Mouse (Mus musculus): ENCODE measurements around the gene Sh2d3c. TPM values are rescaled to one million over a fixed set of nuclear protein-coding genes. Genes with fewer than 3 reads are reported as not detected.
A peak's percentile ranks its signal among the peaks of the same experiment; 100 is the strongest.

Sh2d3c gene
- polyA plus RNA-seq, 1 experiment from 2014 or later, result 41.8 TPM

DNA sequence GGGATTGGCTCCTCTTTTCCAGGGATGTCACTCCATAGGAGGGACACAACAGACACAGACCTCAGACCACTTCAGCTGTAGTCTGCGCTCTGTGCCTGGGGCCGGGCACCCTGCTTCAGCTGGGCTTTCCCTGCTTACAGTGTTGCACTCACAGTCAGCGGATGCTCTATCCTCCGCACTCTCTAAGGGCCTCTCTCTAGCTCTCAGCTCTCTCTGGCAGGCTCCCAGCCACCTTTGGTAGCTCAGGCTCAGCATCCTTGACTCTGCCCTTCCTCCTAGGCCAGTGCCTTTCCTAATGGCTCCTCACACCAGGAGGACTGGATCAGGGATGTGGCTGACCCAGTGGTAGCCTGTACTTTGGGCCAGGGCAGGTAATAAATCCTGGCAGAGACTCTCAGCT lies 11.1 kb downstream of the Sh2d3c start:
- Histone ChIP-seq H3K4me3 (no peak overlapping the region), H3K27ac (no peak overlapping the region), H3K4me2 (replicated peaks) (no peak overlapping the region), H3K27me3 (replicated peaks) (no peaks in the 10 kb centered on the region), H3K4me1 (peaks cover 19% of the 10 kb centered on the region; the same call in 1 of the 2 replicates), H3K9me3 (no peaks in the 10 kb centered on the region), H3K36me3 (no peaks in the 10 kb centered on the region), H3K9ac (no peak overlapping the region)
- ATAC-seq (ENCODE audit: low FRiP score, low read depth), result no peak
- WGBS, result 78% methylated on average over 4 of the region's 4 CpGs

DNA sequence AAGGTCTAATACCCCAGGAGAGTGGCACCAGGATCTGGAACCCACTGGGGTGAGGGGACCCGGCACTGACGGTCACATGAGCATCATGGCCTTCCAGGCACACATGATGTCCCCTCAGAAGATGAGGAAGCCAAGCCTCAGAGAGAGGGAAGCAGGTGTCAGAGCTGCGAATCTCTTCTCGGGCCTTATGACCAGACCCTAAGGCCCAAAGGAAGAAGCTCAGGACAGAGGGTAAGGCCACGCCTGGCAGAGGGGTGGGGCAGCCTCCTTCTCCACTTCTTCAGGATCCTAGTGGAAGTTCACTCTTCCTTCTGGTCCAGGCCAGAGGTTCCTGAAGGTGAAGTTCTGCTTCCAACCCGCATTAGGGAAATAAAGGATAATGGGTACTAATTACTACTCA lies 11.8 kb downstream of the Sh2d3c start:
- Histone ChIP-seq H3K4me2 (replicated peaks) (no peak overlapping the region), H3K4me3 (no peak overlapping the region), H3K9ac (no peak overlapping the region), H3K27me3 (replicated peaks) (no peaks in the 10 kb centered on the region), H3K9me3 (no peaks in the 10 kb centered on the region), H3K36me3 (no peaks in the 10 kb centered on the region), H3K27ac (no peak overlapping the region), H3K4me1 (peaks cover 15% of the 10 kb centered on the region; the same call in 1 of the 2 replicates)
- WGBS, result 78% methylated on average over 6 of the region's 6 CpGs
- no peak for ATAC-seq (ENCODE audit: low FRiP score, low read depth)

DNA sequence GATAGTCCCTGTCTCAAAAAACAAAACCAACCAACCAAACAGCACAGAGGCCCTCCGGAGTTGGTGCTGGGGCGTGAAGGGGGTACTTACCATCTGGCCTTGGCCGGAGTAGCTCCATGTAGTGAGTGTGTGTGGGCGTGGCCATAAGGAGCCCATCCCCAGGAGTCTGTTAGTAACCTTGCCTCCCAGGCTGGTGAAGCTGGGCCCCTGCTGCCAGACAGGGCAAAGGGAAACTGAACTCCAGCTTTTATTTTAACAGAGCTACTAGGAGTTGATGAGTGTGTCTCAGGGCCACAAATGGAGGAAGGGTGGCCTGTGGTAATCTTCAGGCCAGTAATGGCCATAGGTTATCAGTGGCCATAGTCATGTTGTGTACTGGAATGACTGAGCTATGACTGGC lies 13.6 kb downstream of the Sh2d3c start:
- no peak overlapping the region for H3K9ac ChIP-seq
- H3K27ac ChIP-seq, result no peak overlapping the region
- H3K9me3 ChIP-seq, result no peaks in the 10 kb centered on the region
- H3K4me2 ChIP-seq (replicated peaks), result no peak overlapping the region
- no peaks in the 10 kb centered on the region for H3K27me3 ChIP-seq (replicated peaks)
- peaks cover 15% of the 10 kb centered on the region; the same call in 1 of the 2 replicates for H3K4me1 ChIP-seq
- H3K4me3 ChIP-seq, result no peak overlapping the region
- 40% methylated on average over 4 of the region's 4 CpGs for WGBS
- no peaks in the 10 kb centered on the region for H3K36me3 ChIP-seq
- no peak for ATAC-seq (ENCODE audit: low FRiP score, low read depth)

DNA sequence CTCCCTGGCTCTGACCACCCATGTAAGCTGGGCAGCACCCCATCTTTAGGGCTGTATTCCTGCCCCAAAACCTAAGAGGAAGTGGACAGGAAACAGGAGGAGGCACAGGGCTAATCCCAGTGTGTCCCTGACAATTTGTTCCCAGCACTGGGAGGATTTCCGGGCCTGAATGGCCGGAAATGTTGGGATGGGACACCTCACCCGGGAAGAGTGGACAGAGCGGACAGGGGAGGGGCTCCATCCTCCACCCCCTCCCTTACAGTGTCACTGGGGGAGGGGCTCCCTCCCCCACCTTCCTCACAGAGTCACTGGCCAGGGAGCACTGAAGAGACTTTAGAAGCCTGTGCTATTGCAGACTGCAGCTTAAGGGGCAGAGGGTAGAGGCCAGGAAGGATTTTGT lies 14.1 kb downstream of the Sh2d3c start:
- WGBS, result 65% methylated on average over 4 of the region's 4 CpGs
- Histone ChIP-seq H3K27ac (no peak overlapping the region), H3K36me3 (no peaks in the 10 kb centered on the region), H3K9me3 (no peaks in the 10 kb centered on the region), H3K4me1 (peaks cover 15% of the 10 kb centered on the region; the same call in 1 of the 2 replicates), H3K4me2 (replicated peaks) (no peak overlapping the region), H3K27me3 (replicated peaks) (no peaks in the 10 kb centered on the region), H3K4me3 (no peak overlapping the region), H3K9ac (no peak overlapping the region)
- ATAC-seq (ENCODE audit: low FRiP score, low read depth), result no peak

DNA sequence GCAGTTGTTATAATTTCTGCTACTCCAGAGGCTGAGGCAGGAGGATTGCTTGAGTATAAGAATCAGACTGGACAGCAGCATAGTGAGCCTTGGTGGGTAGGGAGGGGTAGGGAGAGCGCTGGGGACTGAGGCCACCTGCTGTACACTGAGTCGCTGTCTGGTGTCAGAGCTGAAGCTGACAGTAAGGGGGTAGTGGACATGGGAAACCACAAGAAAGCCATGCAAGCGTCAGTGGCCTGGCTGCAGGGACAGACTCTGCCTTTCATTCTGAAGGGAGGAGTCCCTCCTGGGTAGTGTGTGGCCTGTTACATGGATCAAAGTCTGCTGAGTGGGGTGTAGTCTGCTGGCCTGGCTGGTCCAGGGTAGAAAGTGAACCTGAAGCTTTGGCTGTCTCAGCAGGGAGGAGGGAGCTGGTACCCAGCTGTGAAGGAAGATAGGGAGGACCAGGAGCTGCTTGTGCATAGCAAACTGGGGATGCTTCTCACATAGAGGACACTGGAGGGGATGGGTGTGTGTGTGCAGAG lies 15.5 kb downstream of the Sh2d3c start:
- ATAC-seq (ENCODE audit: low FRiP score, low read depth), result no peak
- H3K27ac ChIP-seq, result no peak overlapping the region
- WGBS, result 43% methylated on average over 3 of the region's 3 CpGs

DNA sequence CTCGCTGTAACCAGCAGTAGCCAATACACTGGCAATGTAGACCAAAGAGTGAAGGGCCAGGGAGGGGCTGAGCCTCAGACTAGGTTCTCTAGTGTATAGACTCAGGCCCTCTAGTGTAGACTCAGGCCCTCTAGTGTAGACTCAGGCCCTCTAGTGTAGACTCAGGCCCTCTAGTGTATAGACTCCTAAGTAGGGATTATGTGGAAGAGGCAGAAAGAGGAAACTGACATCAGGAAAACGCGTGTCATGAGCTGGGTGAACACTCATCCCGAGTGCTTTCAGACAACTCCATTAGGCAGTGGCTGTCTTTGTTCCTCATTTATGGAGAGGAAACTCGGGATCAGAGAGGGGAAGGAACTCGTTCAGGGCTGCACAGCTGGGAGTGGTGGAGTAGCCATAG lies 16.2 kb downstream of the Sh2d3c start:
- Histone ChIP-seq H3K36me3 (no peaks in the 10 kb centered on the region), H3K9ac (no peak overlapping the region), H3K4me3 (no peak overlapping the region), H3K27ac (no peak overlapping the region), H3K4me1 (peaks cover 15% of the 10 kb centered on the region), H3K4me2 (replicated peaks) (no peak overlapping the region), H3K27me3 (replicated peaks) (no peaks in the 10 kb centered on the region), H3K9me3 (no peaks in the 10 kb centered on the region)
- 59% methylated on average over 6 of the region's 6 CpGs for WGBS
- ATAC-seq (ENCODE audit: low FRiP score, low read depth), result no peak

More for the DNA sequence above, 15.5 kb downstream of the Sh2d3c start:
- no peaks in the 10 kb centered on the region for H3K9me3 ChIP-seq
- no peaks in the 10 kb centered on the region for H3K36me3 ChIP-seq
- H3K4me2 ChIP-seq (replicated peaks), result no peak overlapping the region
- H3K4me3 ChIP-seq, result no peak overlapping the region
- H3K4me1 ChIP-seq, result peaks cover 9% of the 10 kb centered on the region
- no peak overlapping the region for H3K9ac ChIP-seq
- H3K27me3 ChIP-seq (replicated peaks), result no peaks in the 10 kb centered on the region

DNA sequence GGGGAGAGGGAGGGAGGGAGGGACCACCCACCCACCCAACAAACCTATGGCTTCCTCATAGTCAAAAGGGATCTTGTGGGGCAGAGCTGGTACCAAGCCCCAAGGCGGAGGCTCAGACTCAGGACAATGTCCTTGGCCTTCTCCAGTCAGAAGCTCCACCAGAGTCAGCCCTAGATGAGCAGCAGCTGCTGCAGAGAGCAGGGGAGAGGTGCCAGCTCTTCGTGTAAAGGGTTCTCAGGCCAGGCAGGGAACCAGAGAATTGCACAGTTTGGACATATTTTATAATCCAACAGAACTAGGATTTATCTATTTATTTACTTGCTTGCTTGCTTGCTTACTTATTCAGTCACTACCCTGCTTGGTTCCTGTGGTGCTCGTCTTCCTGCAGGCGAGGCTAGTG lies 18.5 kb downstream of the Sh2d3c start:
- Histone ChIP-seq H3K27ac (no peak overlapping the region), H3K4me2 (replicated peaks) (no peak overlapping the region), H3K4me3 (no peak overlapping the region), H3K4me1 (peaks cover 26% of the 10 kb centered on the region), H3K9me3 (no peaks in the 10 kb centered on the region), H3K9ac (no peak overlapping the region), H3K27me3 (replicated peaks) (0 out of 2 replicates have a peak, but pooled peaks cover 3% of the 10 kb centered on the region), H3K36me3 (peaks cover 3% of the 10 kb centered on the region; the same call in 1 of the 2 replicates)
- no peak for ATAC-seq (ENCODE audit: low FRiP score, low read depth)
- WGBS, result 76% methylated on average over 4 of the region's 4 CpGs

DNA sequence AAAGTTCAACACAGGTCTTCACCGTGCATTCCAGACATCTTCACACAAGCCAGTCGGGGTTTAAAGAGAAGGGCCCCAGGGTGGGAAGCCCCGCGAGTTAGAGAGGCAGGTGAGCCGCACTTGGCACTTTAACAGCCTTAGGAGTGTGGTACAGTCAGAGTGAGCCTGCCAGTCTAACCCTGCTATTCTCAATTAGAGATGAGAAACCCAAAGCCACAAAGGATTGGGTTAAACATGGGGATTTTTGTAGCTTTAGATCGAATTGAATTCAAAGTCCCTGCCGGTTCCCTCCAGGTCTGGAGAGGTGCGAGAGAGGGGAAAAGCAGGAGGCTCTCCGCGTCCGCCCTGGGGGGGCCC lies 20.0 kb downstream of the Sh2d3c start, which contains the start of gene 6330409D20Rik:
Gene 6330409D20Rik, minus strand, starts transcription at position 101 of the 357 bp plus-strand sequence.
- WGBS, result 10% methylated on average over 11 of the region's 11 CpGs

DNA sequence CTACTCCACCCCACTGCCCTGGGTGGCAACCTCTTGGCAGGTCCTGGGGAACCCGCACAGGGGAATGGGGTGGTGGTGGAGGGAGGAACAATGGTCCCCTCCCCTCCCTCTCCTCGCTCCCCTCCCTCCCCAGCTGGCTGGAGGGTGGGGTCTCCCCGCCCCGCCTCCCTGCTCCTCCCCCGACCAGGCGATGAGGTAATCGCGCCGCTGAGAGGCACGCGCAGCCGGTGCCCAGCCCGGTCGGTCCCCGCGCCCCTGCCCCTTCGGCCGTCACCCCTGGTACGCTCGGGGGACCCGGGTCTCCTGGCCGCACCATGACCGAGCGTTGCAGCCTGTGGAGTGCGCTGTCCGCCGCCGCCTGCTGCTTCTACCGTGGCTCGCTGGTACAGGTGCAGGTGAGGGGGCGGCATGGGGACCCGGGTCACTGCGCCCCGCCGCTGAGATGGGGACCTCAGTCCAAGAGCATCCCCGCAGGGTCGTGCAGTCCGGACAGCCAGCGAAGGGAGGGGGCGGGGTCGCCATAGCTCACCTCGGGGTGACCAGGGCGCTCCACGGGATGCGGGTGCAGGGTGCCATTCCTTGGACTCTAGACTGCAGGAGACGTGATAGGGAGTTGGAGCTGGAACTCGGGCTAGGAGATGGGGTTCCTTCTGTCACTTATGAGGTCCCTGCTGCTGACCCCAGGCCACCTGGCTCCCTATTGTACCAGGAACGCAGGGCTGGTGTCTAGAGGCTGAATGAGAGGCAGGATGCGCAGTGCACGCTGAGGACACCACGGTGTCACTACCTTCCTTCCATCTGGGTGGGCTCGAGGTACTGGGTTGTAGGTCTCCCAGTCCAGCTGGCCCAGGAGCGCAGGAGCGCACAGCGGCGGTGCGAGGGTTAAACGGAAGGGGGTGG lies 20.7 kb downstream of the Sh2d3c start:
- Histone ChIP-seq H3K4me3 (peak overlapping the region; percentile 79), H3K9me3 (no peaks in the 10 kb centered on the region), H3K4me1 (peaks cover 21% of the 10 kb centered on the region), H3K36me3 (peaks cover 24% of the 10 kb centered on the region), H3K9ac (peak overlapping the region; percentile 83), H3K27ac (peak overlapping the region; percentile 83), H3K27me3 (replicated peaks) (0 out of 2 replicates have a peak, but pooled peaks cover 3% of the 10 kb centered on the region), H3K4me2 (replicated peaks) (peak overlapping the region; percentile 97)
- peak; percentile 61 for ATAC-seq (ENCODE audit: low FRiP score, low read depth)
- 2% methylated on average over 54 of the region's 58 CpGs for WGBS

More for the DNA sequence above, 20.0 kb downstream of the Sh2d3c start, which contains the start of gene 6330409D20Rik:
- H3K27ac ChIP-seq, result peak within 1 kb of the TSS; percentile 83
- H3K4me2 ChIP-seq (replicated peaks), result peak within 1 kb of the TSS; percentile 97
- peak within 1 kb of the TSS; percentile 83 for H3K9ac ChIP-seq
- ATAC-seq (ENCODE audit: low FRiP score, low read depth), result no peak
- no peaks in the 10 kb centered on the region for H3K9me3 ChIP-seq
- H3K4me1 ChIP-seq, result peaks cover 21% of the 10 kb centered on the region
- peak within 1 kb of the TSS; percentile 79 for H3K4me3 ChIP-seq
- H3K27me3 ChIP-seq (replicated peaks), result 0 out of 2 replicates have a peak, but pooled peaks cover 3% of the 10 kb centered on the region
- peaks cover 18% of the 10 kb centered on the region for H3K36me3 ChIP-seq

DNA sequence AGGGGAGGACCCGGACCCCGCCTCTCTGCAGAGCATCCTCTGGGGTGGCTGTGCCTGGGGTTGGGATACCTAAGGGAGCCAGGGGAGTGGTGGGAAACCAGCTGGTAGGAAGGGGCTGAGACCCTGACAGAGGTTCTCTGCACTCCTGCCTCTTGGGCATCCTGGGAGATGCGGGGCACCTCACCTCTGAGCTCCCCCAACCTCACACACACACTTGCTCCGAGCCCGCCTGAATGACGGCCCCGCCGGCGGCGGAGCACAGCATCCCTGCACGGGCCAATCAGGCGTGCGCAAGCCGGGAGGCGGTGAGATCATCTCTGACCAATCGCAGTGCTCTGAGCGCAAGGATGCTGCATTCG lies 21.3 kb downstream of the Sh2d3c start:
- 0 out of 2 replicates have a peak, but pooled peaks cover 3% of the 10 kb centered on the region for H3K27me3 ChIP-seq (replicated peaks)
- peaks cover 21% of the 10 kb centered on the region for H3K4me1 ChIP-seq
- peak overlapping the region; percentile 79 for H3K4me3 ChIP-seq
- no peaks in the 10 kb centered on the region for H3K9me3 ChIP-seq
- peak overlapping the region; percentile 97 for H3K4me2 ChIP-seq (replicated peaks)
- peak overlapping the region; percentile 83 for H3K9ac ChIP-seq
- H3K27ac ChIP-seq, result peak overlapping the region; percentile 83
- ATAC-seq (ENCODE audit: low FRiP score, low read depth), result peak; percentile 90
- 1% methylated on average over 18 of the region's 18 CpGs for WGBS
- peaks cover 31% of the 10 kb centered on the region for H3K36me3 ChIP-seq

DNA sequence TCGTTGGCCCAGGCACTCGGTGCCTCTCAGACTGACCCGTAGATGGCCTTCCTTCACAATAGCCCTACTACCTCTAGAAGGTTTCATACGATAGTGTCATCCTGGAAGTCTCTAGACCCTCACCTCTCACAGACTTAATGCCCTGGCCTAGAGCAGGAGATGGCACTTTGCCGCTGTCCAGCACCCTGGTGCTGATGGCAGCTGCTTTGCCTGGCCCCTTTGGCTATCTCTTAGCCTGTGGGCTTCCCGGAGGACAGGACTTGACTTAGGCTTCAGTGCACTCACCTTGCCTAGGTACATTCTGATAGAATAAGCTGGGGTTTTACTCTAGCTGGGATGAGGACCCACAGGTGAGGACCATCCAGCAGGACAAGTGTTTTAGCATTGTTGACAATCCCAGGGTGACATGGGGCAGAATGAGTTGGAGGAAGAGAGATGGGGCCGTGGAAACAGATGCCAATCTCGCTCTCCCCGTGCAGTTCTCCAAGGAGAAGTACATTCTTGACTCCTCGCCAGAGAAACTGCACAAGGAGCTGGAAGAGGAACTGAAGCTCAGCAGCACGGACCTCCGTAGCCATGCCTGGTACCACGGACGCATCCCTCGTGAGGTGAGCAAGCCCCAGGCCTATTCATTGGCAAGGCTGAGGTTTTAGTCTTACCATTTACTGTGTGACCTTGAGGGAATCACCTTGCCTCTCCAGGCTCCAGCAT lies 23.6 kb downstream of the Sh2d3c start:
- 76% methylated on average over 15 of the region's 15 CpGs for WGBS
- 0 out of 2 replicates have a peak, but pooled peaks cover 3% of the 10 kb centered on the region for H3K27me3 ChIP-seq (replicated peaks)
- H3K4me3 ChIP-seq, result no peak overlapping the region
- peaks cover 21% of the 10 kb centered on the region for H3K4me1 ChIP-seq
- H3K27ac ChIP-seq, result no peak overlapping the region
- peaks cover 45% of the 10 kb centered on the region for H3K36me3 ChIP-seq
- H3K4me2 ChIP-seq (replicated peaks), result no peak overlapping the region
- H3K9ac ChIP-seq, result no peak overlapping the region
- no peak for ATAC-seq (ENCODE audit: low FRiP score, low read depth)
- H3K9me3 ChIP-seq, result no peaks in the 10 kb centered on the region

DNA sequence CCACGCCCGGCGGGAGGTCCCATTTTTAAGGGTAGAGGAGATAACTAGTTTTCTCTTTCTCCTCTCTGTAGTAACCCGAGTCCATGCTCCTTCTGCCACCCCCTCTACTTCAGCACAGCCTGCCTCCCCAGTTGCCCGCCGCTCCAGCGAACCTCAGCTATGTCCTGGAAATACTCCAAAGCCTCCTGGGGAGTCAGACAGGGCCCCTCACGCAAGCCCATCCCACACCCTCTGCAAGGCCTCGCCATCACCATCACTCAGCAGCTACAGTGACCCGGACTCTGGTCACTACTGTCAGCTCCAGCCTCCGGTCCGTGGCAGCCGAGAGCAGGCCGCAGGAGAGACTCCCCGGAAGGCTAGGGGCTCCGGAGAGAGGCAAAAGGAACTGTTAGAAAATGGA lies 28.2 kb downstream of the Sh2d3c start:
- no peak overlapping the region for H3K9ac ChIP-seq
- no peak for ATAC-seq (ENCODE audit: low FRiP score, low read depth)
- no peak overlapping the region for H3K27ac ChIP-seq
- WGBS, result 91% methylated on average over 16 of the region's 16 CpGs
- no peaks in the 10 kb centered on the region for H3K9me3 ChIP-seq
- H3K4me2 ChIP-seq (replicated peaks), result no peak overlapping the region
- H3K27me3 ChIP-seq (replicated peaks), result no peaks in the 10 kb centered on the region
- H3K36me3 ChIP-seq, result peaks cover 65% of the 10 kb centered on the region
- H3K4me1 ChIP-seq, result peaks cover 25% of the 10 kb centered on the region
- no peak overlapping the region for H3K4me3 ChIP-seq

Data from neural tube, embryonic 12.5 days (tissue).